Mouse (Mus musculus): ENCODE data around the gene Ccdc188.

The Ccdc188 gene

DNA sequence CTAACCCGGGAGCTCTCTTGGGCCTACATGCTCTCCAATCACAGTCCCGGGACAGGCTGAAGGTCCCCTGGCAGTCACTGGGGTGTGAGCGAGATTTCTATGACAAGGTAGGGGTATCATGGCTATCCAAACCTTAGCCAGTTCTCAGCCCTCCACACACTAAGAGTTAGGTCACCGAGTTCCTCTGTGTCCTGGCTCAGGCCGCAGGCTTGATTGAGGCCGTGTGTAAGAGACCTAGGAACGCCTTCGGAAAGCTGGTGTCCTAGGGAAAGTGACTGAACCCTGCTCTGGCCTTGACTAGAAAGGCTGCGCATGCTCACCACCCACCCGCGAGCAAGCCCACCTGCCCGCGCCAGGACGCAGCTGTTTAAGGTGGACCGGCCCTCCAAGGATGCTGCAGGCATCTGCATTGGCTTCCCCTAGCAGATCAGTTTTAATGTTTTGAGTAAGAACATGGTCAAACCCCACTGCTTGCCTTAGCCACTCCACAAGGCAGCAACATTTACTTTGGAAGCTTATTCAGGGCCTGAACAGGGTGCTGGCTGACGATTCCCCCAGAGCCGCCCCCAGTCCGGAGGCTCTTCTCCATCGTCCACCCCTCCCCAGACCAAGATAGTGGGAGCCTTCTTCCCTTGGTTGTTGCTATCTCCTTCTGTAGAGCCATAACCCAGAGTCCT, 17.8 kb downstream of the Ccdc188 start:
- DNase-seq (ENCODE audit: low spot score), result no peak

DNA sequence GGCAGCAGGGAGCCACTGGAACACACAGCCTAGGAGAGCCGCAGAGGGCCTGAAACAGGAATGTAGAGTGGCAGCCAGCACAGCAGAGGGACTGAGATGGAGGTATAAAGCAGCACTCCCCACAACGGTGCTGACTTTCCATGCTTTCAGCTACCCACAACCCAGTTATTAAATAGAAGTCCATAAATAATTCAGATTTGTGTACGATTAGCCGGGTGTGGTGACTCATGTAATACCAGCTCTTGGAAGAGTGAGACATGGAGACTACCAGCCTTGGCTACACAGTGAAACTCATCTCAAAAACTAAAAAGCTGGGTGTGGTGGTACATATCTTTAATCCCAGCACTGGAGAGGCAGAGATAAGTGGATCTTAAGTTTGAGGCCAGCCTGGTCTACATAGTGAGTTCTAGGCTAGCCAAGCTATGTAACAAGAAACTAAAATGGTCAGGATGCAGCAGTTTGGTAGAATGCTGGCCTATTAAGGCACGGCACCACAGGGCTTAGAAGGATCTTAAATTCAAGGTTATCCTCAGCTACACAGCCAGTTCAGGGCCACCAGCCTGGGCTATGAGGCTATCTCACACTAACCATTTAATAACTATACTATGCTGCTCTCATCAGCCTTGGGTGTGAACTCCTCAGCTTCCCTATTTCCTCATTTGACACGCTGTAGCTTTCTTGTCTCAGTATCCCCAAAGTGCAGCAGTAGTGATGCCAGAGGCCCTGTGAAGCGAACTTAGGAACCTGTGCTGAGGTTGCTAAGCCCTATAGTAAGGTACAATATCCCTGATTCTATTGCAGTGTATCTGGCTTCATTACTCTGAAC, 19.2 kb downstream of the Ccdc188 start:
- DNase-seq (ENCODE audit: low spot score), result no peak

DNA sequence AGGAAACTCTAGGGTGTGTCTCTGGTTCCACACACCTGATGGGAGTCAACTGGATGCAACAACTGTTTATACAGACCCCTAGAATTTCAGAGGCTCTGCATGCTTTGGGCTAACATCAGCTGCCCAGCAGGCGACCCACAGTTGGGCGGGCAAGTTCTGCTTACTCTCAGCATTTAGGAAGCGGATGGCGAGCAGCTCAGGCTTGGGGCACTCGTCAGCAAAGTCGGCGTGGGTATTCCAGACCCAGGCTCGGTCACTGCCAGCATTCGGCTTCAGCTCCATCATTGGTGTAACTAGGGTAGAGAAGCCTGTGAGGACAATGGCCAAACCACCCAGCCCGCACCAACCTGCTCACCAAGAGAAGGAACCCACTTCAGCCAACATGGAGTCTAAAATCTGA, 23.9 kb downstream of the Ccdc188 start:
- DNase-seq (ENCODE audit: low spot score), result no peak

DNA sequence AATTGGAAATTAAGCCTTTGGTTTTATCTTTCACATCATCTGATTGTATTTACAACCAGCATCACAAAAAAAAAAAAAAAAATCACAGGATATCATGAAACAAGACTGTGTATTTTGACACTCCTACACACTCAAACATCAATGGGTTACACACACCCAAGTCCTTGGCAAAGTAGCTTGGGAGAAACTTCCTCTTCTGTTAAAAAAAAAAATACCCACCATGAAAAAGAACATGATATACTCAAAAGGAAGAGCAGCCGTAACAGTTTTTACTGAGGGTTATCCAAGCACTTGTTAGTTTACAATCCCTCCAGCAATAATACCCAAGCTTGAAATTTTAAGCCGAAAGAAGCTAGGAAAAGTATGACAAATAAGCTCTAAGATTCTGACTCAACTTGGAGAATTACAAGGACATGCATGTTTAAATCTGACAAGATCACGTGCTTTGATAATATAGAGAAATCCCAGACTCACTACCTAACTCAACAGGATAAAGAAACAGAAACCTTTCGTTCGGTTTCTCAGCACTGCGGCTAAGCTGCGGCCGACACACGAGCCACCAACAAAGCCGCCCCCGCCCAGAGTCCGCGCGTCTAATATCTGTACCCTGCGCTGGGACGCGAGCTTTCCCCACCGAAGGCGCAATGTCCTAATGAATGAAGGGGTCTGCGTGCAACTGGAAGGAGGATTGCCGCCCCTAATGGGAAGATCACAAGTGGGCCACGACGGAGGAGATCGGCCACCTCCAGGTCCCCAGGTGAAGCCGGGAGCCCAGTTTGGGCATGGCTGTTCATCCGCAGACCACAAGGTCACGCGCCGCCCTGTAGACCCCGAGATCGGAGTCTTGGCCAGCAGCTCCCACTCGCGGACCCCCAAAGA, 30.1 kb downstream of the Ccdc188 start:
- no peak for DNase-seq (ENCODE audit: low spot score)

DNA sequence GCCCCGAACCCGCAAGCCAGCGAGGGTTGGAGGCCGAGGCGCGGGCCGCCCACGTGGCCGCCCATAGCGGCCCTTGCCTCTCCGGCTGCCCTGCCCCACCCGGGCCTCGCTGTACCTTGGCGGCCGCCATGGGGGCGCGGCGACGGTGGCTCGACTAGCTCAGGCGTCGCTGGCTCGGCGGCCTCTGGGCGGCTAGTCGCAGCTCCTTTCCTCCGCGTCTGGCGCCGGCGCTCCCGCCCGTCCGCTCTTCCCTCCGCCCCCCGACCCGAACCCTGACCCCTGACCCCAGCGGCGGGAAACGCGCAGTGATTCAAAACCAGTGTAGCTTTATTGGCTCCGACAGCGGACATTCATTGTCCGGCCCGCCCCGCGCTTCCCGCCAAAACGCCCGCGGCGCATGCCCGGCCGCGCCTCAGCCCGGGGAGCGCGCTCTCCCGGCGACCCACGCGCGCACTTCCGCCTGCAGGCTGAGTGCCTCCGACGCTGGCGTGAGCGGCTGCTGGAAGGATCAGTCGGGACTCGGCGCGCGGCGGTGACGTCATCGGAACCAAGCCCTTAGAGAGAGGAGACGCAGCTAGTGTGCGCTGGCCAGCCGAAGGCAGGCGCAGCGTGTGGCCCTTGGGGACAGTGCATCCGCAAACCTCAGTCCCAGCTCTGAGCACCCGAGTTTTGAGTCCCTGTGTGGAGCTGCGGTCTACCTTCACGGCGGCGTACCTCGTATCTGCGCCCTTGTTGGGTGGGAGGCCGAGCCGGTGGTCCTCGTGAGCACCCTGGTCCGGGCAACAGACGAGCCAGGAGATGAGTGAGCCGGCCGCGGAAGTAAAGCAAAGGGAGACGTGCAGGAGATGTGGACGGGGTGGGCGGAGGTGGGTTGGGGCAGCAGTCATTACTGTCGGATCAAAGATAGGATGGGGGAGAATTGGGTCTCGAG, 31.0 kb downstream of the Ccdc188 start, which contains the start of the genes Trmt2a and Ranbp1:
Gene Trmt2a (plus strand): TSS at position 247 of the 931 bp plus-strand sequence.
Gene Ranbp1 (minus strand): TSS at position 300 of the 931 bp plus-strand sequence.
- DNase-seq (ENCODE audit: low spot score), result peak; percentile 94

DNA sequence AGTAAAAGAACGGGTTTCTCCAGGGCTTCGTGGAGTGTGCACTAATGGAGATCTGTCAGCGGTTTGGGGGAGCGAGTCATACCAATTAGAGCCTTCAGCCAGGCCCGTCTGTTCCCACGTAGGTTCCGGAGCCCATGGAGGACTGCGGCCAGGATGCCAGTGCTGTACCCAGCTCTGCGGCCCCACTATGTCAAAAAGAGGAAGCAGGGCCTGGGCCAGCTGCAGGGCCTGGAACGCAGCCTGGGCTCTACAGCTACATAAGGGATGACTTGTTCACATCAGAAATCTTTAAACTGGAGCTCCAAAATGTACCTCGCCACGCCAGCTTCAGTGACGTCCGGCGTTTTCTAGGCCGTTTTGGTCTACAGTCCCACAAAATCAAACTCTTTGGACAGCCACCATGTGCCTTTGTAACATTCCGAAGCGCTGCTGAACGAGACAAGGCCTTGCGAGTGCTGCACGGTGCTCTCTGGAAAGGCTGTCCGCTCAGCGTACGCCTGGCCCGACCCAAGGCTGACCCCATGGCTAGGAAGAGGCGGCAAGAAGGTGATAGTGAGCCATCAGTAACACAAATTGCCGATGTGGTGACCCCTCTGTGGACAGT, 31.8 kb downstream of the Ccdc188 start:
- peak; percentile 41 for DNase-seq (ENCODE audit: low spot score)

DNA sequence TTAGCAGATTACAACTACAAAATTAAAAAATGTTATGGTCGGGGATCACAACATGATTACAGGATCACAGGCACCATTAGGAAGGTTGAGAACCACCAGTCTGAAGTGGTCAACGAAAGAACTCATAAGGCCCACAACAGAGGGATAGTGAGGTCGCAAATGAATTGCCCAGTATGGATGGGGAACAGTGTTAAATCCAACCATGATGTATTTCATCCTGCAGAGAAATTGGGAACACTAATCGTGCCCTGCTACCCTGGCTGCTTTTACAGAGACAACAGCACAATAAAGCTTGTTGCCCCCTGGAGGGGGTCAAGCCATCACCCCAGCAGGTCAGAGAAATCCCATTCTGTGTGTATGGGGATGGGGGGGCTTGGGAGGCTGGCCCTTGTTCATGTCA, 32.6 kb downstream of the Ccdc188 start:
- no peak for DNase-seq (ENCODE audit: low spot score)

DNA sequence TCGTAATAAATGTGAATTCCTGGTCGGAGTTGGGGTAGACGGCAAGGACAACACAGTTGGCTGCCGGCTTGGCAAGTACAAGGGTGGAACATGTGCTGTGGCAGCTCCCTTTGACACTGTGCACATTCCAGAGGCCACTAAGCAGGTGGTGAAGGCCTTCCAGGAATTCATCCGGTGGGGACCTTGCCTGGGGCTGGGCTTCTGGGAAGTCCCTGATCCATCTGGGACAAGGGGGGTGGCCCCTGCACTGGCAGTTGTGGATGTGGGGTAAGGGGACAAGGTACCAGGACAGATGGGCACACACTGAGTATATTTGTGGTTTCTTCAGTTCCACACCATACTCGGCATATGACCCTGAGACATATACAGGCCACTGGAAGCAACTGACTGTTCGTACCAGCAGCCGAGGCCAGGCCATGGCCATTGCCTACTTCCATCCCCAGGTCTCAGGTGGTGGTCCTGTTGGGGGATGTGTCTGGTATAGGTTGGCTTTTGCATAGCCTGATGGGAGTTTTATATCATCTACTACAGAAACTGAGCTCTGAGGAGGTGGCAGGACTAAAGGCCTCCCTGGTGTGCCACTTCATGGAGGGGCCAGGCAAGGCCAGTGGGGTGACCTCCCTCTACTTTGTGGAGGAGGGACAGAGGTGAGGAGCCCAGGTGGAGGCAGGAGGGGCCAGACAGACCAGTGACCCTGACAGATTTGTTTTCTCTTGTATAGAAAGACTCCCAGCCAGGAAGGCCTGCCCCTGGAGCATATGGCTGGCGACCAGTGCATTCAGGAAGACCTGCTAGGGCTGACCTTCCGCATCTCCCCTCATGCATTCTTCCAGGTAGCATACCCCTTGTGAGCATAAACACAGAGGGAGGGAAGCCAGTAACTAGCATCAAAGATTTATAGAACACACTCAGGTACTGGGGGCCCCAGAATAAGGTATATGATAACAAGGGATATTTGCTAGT, 33.4 kb downstream of the Ccdc188 start:
- no peak for DNase-seq (ENCODE audit: low spot score)

DNA sequence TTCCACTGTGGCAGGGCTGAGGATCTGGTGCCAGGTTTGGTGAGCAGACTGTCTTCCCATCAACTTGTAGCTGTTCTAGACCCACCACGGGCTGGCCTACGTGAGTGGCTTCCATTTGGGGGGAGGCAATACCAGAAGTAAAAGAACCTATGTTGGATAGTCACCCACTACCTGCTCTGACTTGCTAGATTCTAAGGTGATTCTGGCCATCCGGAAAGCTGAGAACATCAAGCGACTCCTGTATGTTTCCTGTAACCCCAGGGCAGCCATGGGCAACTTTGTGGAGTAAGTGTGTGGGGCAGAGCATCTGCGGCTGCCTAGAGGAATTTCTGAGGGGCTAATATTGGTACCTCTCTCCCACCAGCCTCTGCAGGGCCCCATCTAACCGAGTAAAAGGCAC, 35.1 kb downstream of the Ccdc188 start:
- no peak for DNase-seq (ENCODE audit: low spot score)

DNA sequence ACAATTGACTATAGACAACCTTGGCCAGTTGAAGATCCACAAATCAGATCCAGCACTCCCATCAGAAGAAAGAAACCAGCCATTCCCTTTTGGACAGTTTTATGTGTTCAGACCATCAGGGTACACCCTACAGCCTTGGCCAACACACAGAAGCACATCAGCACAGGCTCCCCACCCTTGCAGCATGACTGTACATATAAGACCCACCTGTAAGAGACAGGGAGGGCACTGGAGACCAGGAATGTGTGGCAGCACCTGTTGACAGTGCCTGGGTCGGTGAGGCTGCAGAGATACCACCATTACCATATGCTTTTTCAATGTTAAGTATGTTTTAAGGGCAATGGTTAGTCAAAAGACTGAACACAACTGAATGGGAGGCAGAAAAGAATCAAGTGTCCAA, 36.2 kb downstream of the Ccdc188 start:
- no peak for DNase-seq (ENCODE audit: low spot score)

DNA sequence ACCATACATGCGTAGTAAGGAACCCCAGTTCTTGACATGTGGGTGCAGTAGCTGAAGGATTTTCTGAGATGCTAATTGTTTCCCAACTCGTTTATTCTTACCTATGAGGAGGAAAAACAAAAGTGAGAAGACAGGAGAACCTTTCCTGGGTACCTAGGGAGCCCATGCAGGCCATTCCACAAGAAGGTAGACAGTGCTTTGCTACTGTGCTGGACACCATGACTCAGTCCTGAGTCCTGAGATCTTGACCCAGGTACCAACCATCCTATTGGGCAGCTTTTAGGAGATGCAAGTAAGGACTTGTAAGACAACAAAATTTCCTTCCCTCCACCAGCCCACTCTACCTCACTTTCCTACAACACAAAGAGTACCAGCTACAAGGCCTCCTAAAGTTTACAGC, 40.5 kb downstream of the Ccdc188 start, which contains the start of gene Gm49776:
Gene Gm49776 (minus strand): TSS at position 101 of the 400 bp plus-strand sequence.
- DNase-seq (ENCODE audit: low spot score), result no peak

DNA sequence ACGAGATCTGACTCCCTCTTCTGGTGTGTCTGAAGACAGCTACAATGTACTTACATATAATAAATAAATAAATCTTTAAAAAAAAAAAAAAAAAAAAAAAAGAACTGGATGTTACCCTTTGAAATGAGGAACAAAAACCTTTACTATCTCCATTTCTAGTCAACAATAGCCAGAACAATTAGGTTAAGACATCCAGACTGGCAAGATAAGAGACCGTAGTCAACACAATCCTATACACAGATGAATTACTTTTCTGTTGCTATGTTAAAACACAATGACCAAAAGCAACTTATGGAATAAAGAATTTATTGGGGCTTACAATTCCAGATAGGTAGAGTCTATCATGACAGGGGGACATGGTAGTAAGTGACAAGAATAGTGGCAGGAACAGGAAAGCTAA, 47.3 kb downstream of the Ccdc188 start:
- no peak for DNase-seq (ENCODE audit: low spot score)

DNA sequence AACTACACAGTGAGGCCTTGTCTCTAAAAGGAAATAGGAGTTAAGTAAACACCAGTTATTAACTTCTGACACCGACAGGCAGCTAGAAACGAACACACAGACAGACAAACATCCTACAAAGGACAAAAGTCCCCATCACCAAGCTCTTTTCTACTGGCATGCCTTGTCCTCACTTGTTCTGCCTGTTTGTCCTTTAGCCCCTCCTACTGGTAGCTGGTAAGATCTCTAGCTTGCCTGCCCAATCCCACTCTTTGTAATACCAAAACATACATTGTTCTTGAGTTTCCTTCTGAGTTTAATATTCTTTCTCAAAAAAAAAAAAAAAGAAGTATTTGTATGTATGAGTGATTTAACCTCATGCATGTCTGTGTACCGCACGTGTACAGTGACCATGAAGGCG, 50.5 kb downstream of the Ccdc188 start:
- no peak for DNase-seq (ENCODE audit: low spot score)

All from spleen, adult 12 weeks (tissue).